Mouse (Mus musculus): ENCODE data around the gene Pus7l.

The Pus7l gene

DNA sequence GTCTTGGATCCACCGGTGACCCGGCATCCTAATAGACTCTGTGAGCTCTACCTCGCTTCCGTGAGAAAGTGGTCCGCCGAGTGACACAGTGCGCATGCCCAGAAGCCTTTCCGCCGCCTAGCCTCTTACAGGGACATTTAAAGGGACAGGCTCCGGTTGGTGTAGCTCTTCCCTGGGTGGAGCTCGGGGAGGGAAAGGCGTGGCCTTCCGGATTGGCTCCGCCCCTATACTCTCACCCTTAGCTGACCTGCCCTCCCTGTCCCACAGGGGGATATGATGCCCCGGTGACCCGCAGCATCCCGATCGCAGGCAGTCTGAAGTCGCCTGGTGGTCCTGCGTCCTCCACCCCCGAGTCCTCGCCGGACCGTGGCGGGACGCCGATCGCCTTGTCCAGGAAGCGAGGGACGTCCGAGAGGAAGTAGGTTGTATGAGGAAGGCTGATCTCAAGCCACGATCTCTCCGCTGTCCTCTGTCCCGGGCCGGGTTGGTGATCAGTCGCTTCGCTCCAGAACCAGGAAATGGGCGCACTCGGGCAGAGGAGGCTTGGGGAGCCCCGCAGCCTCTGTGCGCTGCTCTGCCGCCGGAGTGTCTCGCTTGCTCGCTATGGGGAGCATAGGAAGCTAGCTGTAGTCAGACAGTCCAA, at the start of gene Pus7l, which contains the start of gene Irak4:
TSS of gene Pus7l (minus strand) at position 139 of the 643 bp plus-strand sequence.
TSS of gene Irak4 (plus strand) at position 235 of the 643 bp plus-strand sequence.
- DNase-seq (ENCODE audit: low spot score in 2 of 2): peak; percentile 80 to 81

DNA sequence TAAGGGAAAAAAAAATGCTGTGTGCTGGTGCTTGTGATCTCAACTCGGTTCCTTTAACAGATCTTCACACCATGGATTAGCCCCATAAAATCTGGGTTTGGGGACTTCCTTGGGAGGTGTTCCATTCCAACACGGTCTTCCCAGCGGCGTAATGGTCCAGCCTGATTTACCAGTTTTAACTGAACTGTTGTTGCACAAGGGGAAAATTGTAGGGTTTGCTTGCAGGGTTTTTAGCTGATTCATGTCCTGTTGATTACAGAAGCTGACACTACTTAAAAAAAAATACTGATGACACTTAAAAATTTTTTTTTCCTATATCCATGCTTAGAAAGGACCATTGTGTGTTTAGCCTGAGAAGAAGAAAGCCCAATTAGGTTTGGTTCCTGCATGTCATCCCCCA, 48.0 kb upstream of the Pus7l start:
- DNase-seq (ENCODE audit: low spot score in 2 of 2): no peak

DNA sequence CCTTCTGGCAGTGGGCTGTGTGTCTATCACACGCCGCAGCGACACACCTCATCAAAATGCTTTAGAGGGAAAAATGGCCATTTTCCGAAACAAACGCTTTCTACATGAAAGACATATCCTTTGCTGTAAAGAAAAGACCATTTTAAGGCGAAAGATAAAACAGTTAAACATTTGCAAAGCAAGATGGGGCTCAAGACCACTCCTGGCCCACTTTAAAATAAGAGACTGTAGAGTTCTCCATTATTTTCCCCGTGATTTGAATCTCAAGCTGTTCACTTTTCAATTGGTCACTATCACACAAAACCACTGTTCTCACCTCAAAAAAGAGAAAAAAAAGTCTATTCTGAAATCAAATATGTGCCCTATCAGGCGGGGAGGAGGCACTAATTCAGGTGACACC, 46.7 kb upstream of the Pus7l start:
- DNase-seq (ENCODE audit: low spot score in 2 of 2): no peak

DNA sequence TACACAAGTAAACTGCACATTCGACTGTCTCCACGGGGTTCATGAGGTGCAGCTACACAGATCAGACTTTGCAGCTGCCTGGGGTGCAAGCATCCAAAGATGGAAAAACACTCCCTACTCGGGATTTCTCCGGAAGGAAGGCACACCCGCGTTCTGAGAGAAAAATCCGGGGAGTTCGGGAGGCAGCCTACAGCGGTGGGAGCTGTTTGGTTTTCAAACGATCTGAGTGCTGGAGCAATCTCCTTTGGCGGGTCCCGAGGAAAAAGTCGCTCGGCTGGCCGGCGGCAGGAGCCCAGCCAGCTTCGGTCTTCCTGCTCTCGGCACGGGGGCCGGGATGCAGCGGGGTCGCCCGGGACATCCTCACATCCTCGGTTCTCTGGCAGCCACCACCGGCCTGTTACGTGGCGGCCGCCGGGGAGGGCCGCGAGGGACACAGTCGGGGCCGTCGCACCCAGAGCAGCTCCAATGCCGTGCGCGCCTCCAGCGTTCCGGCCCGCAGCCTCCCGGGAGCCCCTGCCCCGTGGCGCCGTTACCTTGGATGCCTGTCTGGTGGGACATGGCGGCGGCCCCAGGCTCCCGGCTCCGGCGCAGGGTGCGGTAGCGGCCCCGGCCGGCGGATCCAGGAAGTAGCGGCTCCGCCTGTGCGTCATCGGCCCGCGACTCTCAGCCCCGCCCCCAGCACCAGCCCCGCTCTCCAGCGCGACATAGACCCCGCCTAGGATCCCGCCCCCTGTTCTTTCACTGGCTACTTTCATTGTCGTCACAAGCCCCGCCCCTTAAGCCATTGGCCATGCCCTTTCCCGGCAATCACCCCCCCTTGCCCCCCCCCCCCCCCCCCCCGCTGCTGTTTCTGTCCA, 46.1 kb upstream of the Pus7l start, which contains the start of gene Twf1:
TSS of gene Twf1 (minus strand) at position 671 of the 857 bp plus-strand sequence.
- DNase-seq (ENCODE audit: low spot score in 2 of 2): peak; percentile 92 to 96

DNA sequence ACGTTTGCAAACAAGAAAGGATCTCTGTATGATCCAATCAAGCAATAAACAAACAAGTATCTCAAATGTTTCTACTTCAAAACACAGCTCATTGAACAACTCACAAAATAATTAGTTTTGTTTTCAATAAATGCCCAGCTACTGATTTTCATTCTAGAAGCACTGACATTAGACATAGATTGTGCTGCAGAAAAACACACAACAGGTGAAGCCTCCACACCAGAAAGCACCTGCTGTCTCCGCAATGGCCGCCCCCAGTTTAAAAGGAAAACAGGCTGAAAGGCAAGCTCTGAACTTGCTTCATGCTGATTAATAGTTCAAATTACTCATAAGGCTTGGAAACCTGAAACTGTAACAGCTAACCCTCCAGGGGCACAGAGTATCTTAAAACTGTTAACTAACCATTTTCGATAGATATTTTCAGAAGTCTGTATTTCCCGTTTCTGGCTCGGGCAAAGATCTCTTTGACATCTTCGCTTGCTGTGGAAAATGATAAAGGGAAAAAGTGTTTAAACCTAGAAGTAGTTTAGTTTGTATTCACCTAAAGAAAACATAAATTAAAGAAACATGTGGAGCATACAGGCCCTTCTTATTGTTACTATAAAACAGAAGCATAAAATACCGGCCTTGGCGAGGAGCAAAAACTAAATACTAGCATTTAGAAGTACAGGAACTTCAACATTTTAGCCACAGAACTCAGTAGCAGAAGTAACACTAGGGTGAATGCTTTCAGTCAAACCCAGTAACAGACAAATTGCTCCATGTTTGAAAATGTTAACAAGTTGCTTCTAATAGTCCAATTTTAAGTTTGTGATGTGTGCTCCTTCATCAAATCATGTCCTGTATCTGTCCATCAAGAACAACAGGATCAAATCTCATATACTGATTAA, 44.7 kb upstream of the Pus7l start:
- no peak for DNase-seq (ENCODE audit: low spot score in 2 of 2)

DNA sequence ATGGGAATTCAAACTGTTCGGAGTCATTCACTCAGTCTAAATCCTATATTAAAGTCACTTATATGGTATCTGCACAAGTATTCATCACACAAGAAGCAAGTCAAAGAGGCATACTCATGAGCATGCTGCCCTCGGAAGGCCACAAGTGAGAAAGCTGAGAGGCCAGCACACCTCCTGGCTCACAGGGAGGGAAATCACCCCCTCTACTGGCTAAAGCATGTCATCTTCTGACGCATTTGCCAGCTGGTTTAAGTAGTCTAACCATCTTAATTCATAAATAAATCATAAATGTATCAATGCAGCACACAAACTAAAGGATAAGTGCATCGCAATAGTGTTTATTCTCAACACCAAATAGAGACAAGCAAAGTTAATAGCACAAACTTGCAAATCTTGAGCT, 41.4 kb upstream of the Pus7l start:
- no peak for DNase-seq (ENCODE audit: low spot score in 2 of 2)

DNA sequence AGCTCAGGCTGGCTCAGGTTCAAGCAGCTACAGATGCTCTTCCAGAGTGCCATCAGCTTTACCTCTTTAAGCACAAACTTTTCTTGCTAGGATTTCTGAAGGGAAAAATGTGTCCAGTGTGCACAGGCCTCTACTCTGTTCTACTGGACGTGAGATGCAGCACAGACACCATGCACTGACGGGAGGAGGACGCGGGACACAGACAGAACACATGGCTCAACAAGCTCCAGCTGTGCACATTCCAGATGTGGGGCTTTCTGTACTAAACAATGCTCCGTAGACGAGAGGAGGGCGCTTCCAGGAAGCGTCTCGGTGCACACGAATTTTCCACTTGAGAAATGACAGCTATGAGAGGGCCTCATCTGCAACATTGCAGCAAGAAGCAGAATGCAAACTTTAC, 39.8 kb upstream of the Pus7l start:
- DNase-seq (ENCODE audit: low spot score in 2 of 2): no peak

DNA sequence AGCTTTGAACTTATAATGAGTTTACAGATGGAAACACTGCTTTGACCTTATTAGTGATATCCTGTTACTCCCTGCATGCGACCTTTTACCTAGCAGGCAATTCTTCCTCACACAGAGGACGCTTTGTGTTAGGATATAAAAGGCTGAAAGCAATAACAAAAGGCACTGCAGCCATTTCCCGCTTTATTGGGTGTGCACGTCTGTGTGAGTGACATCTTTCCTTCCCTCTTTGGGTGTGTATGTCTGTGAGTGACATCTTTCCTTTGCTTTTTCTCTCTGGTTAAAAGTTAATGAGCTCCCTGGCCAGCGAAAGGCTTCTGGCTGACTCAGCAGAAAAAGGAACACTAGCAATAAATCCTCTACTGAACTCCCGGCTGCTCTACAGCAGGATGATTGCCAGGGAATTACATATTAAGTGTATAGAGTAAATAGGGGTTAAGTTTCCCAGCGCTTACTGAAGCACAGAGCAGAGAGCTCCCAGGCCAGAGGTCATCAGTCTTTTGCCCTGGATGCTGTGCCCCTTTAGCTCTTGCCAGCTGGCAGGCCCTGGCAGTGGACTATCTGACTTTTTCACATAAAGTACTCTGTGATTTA, 38.8 kb upstream of the Pus7l start:
- DNase-seq (ENCODE audit: low spot score in 2 of 2): no peak

DNA sequence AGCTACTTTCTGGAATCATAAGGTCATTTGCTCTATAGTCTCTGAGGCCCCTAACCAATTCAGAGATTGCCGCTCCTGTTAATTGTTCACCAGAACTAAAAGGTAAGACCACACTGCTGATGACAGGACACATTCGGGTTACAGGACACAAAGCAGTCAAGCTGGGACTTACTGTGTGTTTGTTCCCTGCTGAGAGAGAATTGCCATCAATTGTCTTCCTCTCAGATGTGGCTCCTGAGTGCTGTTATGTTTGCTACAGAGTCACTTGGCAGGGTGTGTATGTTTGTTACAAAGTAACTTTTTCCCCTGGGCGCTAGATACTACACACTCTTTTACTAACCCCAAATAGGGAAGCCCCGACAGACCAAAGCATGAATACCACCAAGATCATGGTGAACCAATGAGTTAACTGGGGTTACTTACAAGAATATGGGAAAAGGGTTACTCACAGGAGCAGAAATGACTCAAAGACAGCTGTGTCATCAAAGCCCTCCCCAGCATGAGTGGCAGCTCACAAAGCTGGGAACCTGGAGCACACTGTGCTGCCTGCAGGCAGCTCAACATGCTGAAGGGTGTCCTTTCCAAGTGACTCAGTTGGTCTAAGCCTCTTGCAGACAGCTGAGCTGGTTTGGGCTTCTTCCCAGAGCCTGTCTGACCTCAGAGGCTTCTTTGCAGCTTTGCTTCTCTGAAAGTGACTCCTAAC, 31.4 kb upstream of the Pus7l start:
- no peak for DNase-seq (ENCODE audit: low spot score in 2 of 2)

DNA sequence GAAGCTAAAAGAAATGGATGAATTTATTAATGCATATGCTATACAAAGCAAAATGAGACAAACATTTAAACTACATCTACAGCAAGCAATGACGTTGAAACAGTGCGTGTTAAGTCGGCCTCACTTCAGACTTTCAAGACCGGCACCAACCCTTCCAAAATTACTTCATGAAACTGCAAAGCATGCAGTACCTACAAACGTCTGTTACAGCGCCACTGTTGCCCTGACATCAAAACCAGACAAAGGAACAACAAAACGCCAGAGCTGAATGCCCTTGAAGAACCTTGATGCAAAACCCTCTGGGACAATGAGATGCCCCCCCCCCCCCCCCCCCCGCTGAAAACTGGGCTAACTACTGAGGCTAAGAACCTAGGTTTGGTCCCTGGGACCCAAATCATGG, 29.4 kb upstream of the Pus7l start:
- no peak for DNase-seq (ENCODE audit: low spot score in 2 of 2)

DNA sequence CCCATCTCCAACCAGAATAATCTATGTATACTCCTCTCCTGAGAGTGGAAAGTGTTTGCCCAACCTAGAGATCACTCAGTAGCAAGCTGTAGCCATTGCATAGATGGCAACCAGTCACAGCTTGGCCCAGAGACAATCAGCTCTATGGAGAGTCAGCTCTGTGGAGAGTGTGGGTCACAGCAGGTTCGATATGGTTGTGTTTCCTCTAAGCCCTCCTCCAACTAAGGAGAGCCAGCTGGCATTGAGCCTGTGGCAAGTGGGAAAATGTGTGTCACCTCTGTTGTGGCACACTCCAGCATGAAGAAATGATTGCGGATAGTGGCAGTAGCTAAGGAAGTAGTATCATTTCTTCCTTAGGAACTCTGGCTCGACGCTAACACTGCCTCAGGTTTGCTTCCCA, 28.2 kb upstream of the Pus7l start:
- no peak for DNase-seq (ENCODE audit: low spot score in 2 of 2)

DNA sequence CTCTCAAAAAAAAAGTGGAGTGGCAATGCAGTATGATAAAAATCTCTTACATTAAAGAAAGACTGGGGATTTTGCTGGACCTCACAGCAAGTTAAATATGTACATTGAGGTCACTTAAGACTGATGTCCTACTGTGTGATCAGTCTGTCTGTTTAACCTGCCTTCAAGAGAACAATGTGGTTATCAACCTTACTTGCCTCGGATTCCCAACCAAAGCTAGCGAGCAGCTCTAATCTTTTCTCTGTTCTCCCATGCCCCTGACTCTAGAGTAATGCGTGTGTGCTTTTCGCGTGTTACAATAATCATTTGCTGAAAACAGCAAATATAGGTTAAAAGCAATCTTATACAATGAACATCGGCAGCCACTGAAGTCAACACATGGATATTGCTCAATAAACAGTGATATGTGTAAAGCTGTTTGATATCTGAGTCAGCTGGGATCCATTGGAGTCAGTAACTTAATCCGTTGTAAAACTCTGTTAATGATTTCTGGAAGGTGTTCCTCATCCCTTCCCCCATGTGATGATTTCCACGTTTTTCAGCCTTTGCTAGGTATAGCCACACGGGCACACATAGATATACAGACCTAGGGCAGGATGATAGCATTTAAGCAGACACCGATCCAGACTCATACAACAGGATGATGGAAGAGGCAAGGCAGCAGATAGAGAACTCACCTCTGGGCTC, 25.3 kb upstream of the Pus7l start:
- no peak for DNase-seq (ENCODE audit: low spot score in 2 of 2)

DNA sequence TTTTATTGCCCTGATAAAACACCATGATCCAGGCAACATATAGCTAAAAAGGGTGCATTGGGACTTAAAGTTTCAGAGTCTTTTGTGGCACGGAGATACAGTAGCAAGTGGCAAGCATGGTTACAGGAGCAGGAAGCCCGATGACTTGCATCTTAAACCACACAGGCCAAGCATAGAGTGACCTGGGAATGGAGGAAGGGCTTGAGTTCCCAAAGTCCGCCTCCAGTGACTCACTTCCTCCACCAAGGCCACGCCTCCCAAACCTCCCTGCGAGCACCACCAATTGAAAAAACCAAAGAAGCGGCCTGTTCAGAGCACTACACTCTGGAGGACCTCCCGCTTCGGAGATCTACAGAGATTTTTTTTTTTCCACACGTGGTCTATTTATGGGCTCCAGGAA, 22.5 kb upstream of the Pus7l start:
- no peak for DNase-seq (ENCODE audit: low spot score in 2 of 2)

DNA sequence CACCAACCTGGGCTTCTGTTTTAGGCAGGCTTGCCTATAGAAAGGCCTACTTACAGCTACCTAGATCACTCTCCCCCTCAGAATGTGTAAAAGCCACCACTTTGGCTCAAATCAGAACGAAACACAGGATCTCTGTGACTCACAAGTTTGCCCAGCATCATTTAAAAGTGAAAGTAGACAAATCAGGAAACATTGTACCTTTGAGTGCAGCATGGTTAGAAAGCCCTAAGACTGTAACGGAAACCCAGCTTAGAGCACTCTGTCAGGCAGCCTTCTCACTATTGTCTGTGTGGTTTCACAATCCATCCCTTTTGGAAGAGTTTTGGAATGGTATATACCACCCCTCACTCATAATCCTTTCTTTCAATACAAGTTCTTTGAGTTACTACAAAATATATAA, 21.6 kb upstream of the Pus7l start:
- DNase-seq (ENCODE audit: low spot score in 2 of 2): no peak

DNA sequence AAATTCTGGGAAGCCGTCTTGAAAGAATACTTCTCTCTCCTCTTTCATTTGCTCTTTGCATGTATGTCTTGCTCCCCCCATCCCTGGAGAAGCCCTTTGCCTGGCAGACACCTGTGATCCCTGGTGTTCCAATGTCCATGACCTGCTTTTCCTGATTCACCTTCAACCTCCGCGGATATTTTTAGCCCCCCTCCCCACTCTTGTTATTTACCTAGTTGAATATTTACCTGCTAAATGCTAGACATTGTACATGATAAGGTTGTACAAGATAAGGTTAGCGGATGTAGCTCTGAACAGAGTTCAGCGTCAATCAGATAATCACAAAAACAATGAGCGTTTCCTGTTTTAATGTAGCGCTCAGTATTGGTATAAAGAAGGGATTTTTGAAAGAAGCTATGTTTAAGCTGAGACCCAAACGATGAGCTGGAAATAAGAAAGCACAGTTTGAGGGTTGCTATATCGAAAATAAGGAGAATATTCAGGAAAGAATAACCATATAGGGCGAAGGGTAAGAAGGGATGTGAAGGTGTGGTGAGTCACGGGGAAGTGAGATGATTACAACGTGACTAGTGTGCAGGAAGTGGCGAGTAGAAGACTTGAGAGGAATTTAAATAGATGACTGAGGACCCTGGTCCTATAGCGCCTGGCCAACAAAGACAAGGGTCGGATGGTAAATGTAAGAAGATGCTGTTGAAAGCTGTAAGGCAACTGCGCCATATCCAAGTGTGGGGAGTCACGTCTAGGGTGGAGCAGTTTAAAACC, 15.7 kb upstream of the Pus7l start:
- no peak for DNase-seq (ENCODE audit: low spot score in 2 of 2)

DNA sequence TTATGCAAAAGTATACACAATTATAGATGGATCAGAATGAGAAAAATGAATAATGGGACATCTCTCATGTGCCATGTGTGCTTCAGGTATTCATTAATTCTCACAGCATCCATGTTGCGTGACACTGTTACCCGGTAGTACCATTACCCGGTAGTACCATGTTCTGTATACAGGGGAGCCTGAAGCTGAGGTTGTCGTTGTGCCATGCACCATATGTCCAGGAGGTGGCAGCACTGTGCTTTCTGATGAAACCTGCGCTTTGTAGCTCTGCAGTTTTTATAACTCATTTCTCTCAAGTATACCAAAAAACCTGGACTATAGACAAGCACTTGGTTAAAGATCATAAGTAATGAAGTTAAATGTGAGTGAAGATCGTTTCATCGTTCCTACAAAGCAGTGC, 14.1 kb upstream of the Pus7l start:
- DNase-seq (ENCODE audit: low spot score in 2 of 2): peak; percentile 84 to 94

DNA sequence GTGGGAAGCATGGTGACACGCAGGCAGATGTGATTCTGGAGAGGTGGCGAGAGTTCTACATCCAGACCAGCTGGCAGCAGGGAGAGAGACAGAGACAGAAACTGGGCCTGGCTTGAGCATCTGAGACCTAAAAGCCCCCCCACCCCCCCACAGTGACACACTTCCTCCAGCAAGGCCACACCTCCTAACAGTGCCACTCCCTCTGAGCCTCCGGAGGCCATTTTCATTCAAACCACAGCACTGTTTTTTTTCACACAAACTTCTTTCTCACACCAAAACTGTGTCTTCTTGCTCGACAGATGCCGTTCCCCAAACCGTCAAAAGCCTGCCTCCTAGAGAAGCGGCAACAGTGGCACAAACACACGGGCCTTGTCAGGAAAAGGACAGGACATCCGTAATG, 10.2 kb upstream of the Pus7l start:
- no peak for DNase-seq (ENCODE audit: low spot score in 2 of 2)

DNA sequence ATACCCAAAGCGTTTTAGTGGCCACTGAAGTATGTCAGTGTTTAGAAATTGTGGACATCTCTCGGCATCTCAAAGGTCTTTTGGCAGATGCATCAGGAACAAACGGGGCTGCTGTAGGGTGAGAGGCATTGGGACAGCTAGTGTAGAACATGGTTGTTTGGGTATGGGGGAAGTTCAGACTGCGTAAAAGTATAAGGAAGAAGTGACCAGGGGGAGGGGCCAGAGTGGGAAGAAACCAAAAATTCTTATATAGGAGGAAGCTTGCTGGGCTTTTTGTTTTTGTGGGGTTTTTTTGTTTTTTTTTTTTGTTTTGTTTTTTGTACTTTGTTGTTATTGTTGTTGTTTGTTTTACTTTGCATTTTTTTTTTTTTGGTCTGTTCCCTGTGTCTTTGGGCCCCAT, 1.5 kb upstream of the Pus7l start:
- DNase-seq (ENCODE audit: low spot score in 2 of 2): no peak

DNA sequence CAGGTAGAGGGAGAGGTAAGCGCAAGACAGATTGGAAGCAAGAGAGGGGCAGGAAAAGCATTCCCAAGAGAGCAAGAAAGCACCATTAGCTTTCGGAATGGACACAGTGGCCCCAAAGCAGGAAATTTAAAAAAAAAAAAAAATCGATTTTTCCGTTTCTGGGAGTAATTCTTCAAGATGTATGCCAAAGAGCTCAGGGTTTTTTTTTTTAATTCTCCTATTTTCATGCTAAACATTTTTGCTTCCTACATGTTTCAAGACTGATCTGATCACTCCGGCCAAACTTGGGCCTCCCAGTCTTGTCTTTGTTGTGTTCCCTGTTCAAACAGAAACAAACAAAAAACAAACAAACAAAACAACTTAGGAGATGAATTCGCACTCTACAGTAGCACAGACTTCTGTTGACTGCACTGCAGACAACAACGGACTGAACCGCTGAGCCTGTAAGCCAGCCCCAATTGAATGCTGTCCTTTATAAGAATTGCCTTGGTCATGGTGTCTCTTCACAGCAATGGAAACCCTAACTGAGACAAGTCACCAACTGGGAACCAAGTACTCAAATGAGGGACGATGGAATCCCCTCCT, 797 bp upstream of the Pus7l start:
- DNase-seq (ENCODE audit: low spot score in 2 of 2): no peak

All from frontal cortex, postnatal 25 days (tissue).